Mouse (Mus musculus) forebrain, embryonic 14.5 days (tissue): ENCODE results near the gene Jun. TPM values are rescaled to one million over a fixed set of nuclear protein-coding genes. Genes with fewer than 3 reads are reported as not detected.

Source experiments
- ATAC-seq: fragments of 200-750 bp; cut with Nextera tagmentation; 2 replicates; pipeline ENCODE4 v1.8.0; 2017; ENCODE audit warnings: mild to moderate bottlenecking, moderate library complexity
- DNase-seq: peaks from one replicate; pipeline ENCODE4 v3.0.0-alpha.2; 2015; ENCODE audit warnings: low spot score
- H3K27ac ChIP-seq: fragments of 300-500 bp; sonication (generic); 2 replicates; pipeline ENCODE4 v1.5.1; 2014; ENCODE audit warnings: low read depth, mild to moderate bottlenecking, control low read depth, low read length, moderate library complexity
- H3K27me3 ChIP-seq: fragments of 300-500 bp; sonication (generic); replicated peaks from 2 replicates; pipeline ENCODE4 v1.6.1; 2014; ENCODE audit warnings: low read length, control low read depth, mixed read lengths; ENCODE audit not compliant: control insufficient read depth, insufficient read depth
- H3K36me3 ChIP-seq: fragments of 300-500 bp; sonication (generic); 2 replicates; pipeline ENCODE4 v1.6.1; 2014; ENCODE audit warnings: low read length, control low read depth; ENCODE audit not compliant: control insufficient read depth, insufficient read depth
- H3K4me1 ChIP-seq: fragments of 300-500 bp; sonication (generic); 2 replicates; pipeline ENCODE4 v1.6.1; 2014; ENCODE audit warnings: antibody characterized with exemption, low read length, control low read depth; ENCODE audit not compliant: control insufficient read depth, insufficient read depth
- H3K4me2 ChIP-seq: fragments of 300-500 bp; sonication (generic); 2 replicates; pipeline ENCODE4 v1.6.1; 2014; ENCODE audit warnings: mild to moderate bottlenecking, control low read depth, low read length
- H3K4me3 ChIP-seq: fragments of 300-500 bp; sonication (generic); 2 replicates; pipeline ENCODE4 v1.5.1; 2014; ENCODE audit warnings: low read depth, low read length, control low read depth
- H3K9ac ChIP-seq: fragments of 300-500 bp; sonication (generic); 2 replicates; pipeline ENCODE4 v1.6.1; 2014; ENCODE audit warnings: mild to moderate bottlenecking, low read length, control low read depth, moderate library complexity
- H3K9me3 ChIP-seq: fragments of 300-500 bp; sonication (generic); replicated peaks from 2 replicates; pipeline ENCODE4 v1.6.1; 2016; ENCODE audit warnings: low read length, control low read depth, mixed read lengths; ENCODE audit not compliant: control insufficient read depth
- WGBS: fragments of 180-500 bp; shearing (Covaris S2); extraction: QIAGEN DNeasy Blood & Tissue Kit; methylation state at CpG from one replicate; pipeline ENCODE4 v1.1.7; 2014; 5-methylcytosine and 5-hydroxymethylcytosine counted together
- polyA plus RNA-seq: library from polyadenylated mRNA; unstranded; fragments of >200 nt; fragmentation: Nextera tagmentation; extraction: Ambion mirVana; gene quantifications from 2 replicates; pipeline ENCODE4 v1.2.1, GENCODE M21; 2014

Gene Jun
- polyA plus RNA-seq, 1 experiment from 2014 or later = 36.0 TPM

GRCm38 (mm10) chr4:95012256-95012655 lies 39.8 kb downstream of the Jun start:
- ATAC-seq (no peak), DNase-seq (no peak)
- Histone ChIP-seq H3K4me2 (no peak overlapping the region), H3K4me3 (no peak overlapping the region), H3K4me1 (no peaks in the 10 kb centered on the region), H3K27ac (no peak overlapping the region), H3K9me3 (no peaks in the 10 kb centered on the region), H3K36me3 (no peaks in the 10 kb centered on the region), H3K9ac (no peak overlapping the region), H3K27me3 (no peaks in the 10 kb centered on the region)

- ATAC-seq (peak; percentile 86), DNase-seq (peak; percentile 87)
- Histone ChIP-seq H3K36me3 (no peaks in the 10 kb centered on the region), H3K27ac (no peak overlapping the region), H3K27me3 (no peaks in the 10 kb centered on the region), H3K4me2 (no peak overlapping the region), H3K4me1 (no peaks in the 10 kb centered on the region), H3K4me3 (no peak overlapping the region), H3K9me3 (no peaks in the 10 kb centered on the region), H3K9ac (no peak overlapping the region)
- 43% methylated on average over 13 of the region's 13 CpGs for WGBS
Measured at GRCm38 (mm10) chr4:95008175-95009057, 43.6 kb downstream of the Jun start.

- Histone ChIP-seq H3K4me3 (no peak overlapping the region), H3K4me1 (no peaks in the 10 kb centered on the region), H3K4me2 (no peak overlapping the region), H3K9ac (no peak overlapping the region), H3K27ac (no peak overlapping the region), H3K9me3 (no peaks in the 10 kb centered on the region), H3K27me3 (no peaks in the 10 kb centered on the region), H3K36me3 (no peaks in the 10 kb centered on the region)
- WGBS = 39% methylated on average over 8 of the region's 8 CpGs
- no peak for DNase-seq
- ATAC-seq = peak; percentile 36
Measured at GRCm38 (mm10) chr4:95007759-95008158, 44.3 kb downstream of the Jun start.

- no peak for ATAC-seq
- Histone ChIP-seq H3K4me2 (no peak overlapping the region), H3K4me3 (no peak overlapping the region), H3K27ac (no peak overlapping the region), H3K9ac (no peak overlapping the region), H3K9me3 (no peaks in the 10 kb centered on the region), H3K27me3 (no peaks in the 10 kb centered on the region), H3K4me1 (no peaks in the 10 kb centered on the region), H3K36me3 (no peaks in the 10 kb centered on the region)
- DNase-seq = no peak
- 57% methylated on average over 6 of the region's 6 CpGs for WGBS
Measured at GRCm38 (mm10) chr4:95005251-95005830, 46.7 kb downstream of the Jun start.

GRCm38 (mm10) chr4:95001043-95001775 lies 50.8 kb downstream of the Jun start:
- no peak overlapping the region for H3K27ac ChIP-seq
- H3K4me1 ChIP-seq = no peaks in the 10 kb centered on the region
- no peaks in the 10 kb centered on the region for H3K36me3 ChIP-seq
- 64% methylated on average over 6 of the region's 6 CpGs for WGBS
- no peak overlapping the region for H3K4me3 ChIP-seq
- no peaks in the 10 kb centered on the region for H3K27me3 ChIP-seq
- DNase-seq (no peak), ATAC-seq (no peak)
- H3K9ac ChIP-seq = no peak overlapping the region
- no peaks in the 10 kb centered on the region for H3K9me3 ChIP-seq
- no peak overlapping the region for H3K4me2 ChIP-seq

DNA sequence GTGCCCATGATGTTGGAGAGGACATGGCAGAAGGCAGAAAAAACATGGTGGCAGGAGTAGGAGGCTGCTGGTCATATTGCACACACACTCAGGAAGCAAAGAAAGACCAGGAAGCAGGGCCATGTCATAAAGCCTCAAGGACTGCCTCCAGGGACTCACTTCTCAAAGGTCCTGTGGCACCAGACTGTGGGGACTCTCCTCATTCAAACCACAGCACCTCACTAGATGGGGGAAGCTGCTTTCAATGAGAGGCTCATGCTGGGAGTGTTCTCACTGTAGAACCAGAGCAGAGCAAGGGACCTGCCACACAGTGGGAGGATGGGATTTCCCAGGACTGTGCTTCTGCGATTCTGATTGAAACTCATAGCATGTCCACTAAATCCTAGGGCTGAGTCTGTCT lies 51.9 kb downstream of the Jun start:
- no peak overlapping the region for H3K9ac ChIP-seq
- ATAC-seq = no peak
- no peaks in the 10 kb centered on the region for H3K4me1 ChIP-seq
- 79% methylated on average over 1 of the region's 1 CpGs for WGBS
- H3K36me3 ChIP-seq = no peaks in the 10 kb centered on the region
- DNase-seq = no peak
- no peak overlapping the region for H3K4me2 ChIP-seq
- no peak overlapping the region for H3K27ac ChIP-seq
- H3K27me3 ChIP-seq = no peaks in the 10 kb centered on the region
- no peaks in the 10 kb centered on the region for H3K9me3 ChIP-seq
- H3K4me3 ChIP-seq = no peak overlapping the region

- DNase-seq (no peak), ATAC-seq (no peak)
- no peaks in the 10 kb centered on the region for H3K36me3 ChIP-seq
- no peak overlapping the region for H3K4me3 ChIP-seq
- whole genome bisulfite sequencing = 74% methylated on average over 3 of the region's 3 CpGs
- H3K27me3 ChIP-seq = no peaks in the 10 kb centered on the region
- H3K9ac ChIP-seq = no peak overlapping the region
- H3K4me2 ChIP-seq = no peak overlapping the region
- H3K27ac ChIP-seq = no peak overlapping the region
- H3K4me1 ChIP-seq = no peaks in the 10 kb centered on the region
- no peaks in the 10 kb centered on the region for H3K9me3 ChIP-seq
Measured at GRCm38 (mm10) chr4:94999249-94999648, 52.8 kb downstream of the Jun start.
